Mouse (Mus musculus) cortical plate, adult 2 months (tissue): Measurements from ENCODE around the gene Fam47e. TPM values are rescaled to one million over a fixed set of nuclear protein-coding genes. Genes with fewer than 3 reads are reported as not detected.

ENCODE experiments used
- H3K27ac ChIP-seq: fragments of 200-500 bp; 2 replicates; pipeline ENCODE4 v1.5.1; 2012; ENCODE audit warnings: low read length, control low read depth, inconsistent platforms; ENCODE audit not compliant: insufficient read depth
- H3K4me1 ChIP-seq: fragments of 200-500 bp; 2 replicates; pipeline ENCODE4 v1.6.1; 2011; ENCODE audit warnings: low read length; ENCODE audit not compliant: control insufficient read depth, insufficient read depth
- H3K4me3 ChIP-seq: fragments of 200-500 bp; 2 replicates; pipeline ENCODE4 v1.5.1; 2011; ENCODE audit warnings: mild to moderate bottlenecking, low read length, control low read depth; ENCODE audit not compliant: insufficient read depth
- CTCF ChIP-seq: fragments of 200-500 bp; IDR thresholded peaks from 2 replicates; pipeline ENCODE4 v1.5.1; 2011; ENCODE audit warnings: mild to moderate bottlenecking, control low read depth, low read length; ENCODE audit not compliant: insufficient read depth; ENCODE audit errors: extremely low read depth
- POLR2A ChIP-seq: fragments of 200-500 bp; IDR thresholded peaks from 2 replicates; pipeline ENCODE4 v1.6.1; 2011; ENCODE audit warnings: mild to moderate bottlenecking, low read length, control low read depth; ENCODE audit not compliant: insufficient read depth; ENCODE audit errors: extremely low read depth
- polyA plus RNA-seq: library from polyadenylated mRNA; depleted of rRNA; stranded (reverse); fragments of >200 nt; gene quantifications from 2 replicates; pipeline ENCODE4 v1.2.3, GENCODE M21; 2012

Fam47e gene
- polyA plus RNA-seq, 1 experiment = 0.84 TPM

DNA sequence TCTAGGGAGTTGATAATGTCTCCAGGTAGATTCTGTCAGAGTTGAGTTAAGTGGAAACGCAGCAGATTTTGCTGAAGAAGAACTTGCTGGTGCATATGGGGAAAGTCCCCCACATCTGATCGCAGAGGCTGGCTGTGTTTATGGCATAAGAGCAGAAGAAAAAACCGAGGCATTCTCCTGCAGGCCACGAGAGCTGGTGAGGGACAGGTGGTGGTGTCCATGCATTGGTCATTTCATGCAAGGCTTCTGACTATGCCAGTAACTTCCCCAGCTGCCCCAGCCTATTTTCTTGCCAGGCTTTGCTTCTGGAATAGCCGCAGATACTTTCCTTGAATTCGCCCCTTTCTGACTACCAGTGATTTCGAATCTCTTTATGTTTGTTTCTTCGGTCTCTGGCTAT lies 42.0 kb downstream of the Fam47e start:
- no peaks in the 10 kb centered on the region for H3K4me1 ChIP-seq
- no peak overlapping the region for H3K4me3 ChIP-seq
- no peak overlapping the region for H3K27ac ChIP-seq
- no peak for TF ChIP-seq POLR2A
- no peak for TF ChIP-seq CTCF

DNA sequence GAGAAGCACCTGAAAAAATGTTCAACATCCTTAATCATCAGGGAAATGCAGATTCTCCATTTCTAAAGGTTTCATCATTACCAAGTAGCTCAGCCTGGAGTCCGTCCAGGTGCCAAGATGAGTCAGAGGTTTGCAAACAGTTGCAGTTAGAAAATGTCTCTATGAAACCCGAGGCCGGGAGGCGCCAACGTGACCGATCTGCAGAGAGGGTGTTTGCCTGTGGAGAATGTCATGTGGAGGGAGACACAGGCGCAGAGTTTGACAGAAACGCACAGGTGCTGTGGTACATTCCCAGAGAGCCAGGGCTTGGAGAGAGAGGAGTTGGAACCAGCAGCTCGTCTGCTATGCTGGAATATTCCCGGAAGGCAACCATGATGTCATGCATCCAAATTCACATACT lies 44.2 kb downstream of the Fam47e start:
- H3K4me3 ChIP-seq = no peak overlapping the region
- H3K27ac ChIP-seq = no peak overlapping the region
- no peak for TF ChIP-seq CTCF
- TF ChIP-seq POLR2A = no peak
- H3K4me1 ChIP-seq = no peaks in the 10 kb centered on the region

DNA sequence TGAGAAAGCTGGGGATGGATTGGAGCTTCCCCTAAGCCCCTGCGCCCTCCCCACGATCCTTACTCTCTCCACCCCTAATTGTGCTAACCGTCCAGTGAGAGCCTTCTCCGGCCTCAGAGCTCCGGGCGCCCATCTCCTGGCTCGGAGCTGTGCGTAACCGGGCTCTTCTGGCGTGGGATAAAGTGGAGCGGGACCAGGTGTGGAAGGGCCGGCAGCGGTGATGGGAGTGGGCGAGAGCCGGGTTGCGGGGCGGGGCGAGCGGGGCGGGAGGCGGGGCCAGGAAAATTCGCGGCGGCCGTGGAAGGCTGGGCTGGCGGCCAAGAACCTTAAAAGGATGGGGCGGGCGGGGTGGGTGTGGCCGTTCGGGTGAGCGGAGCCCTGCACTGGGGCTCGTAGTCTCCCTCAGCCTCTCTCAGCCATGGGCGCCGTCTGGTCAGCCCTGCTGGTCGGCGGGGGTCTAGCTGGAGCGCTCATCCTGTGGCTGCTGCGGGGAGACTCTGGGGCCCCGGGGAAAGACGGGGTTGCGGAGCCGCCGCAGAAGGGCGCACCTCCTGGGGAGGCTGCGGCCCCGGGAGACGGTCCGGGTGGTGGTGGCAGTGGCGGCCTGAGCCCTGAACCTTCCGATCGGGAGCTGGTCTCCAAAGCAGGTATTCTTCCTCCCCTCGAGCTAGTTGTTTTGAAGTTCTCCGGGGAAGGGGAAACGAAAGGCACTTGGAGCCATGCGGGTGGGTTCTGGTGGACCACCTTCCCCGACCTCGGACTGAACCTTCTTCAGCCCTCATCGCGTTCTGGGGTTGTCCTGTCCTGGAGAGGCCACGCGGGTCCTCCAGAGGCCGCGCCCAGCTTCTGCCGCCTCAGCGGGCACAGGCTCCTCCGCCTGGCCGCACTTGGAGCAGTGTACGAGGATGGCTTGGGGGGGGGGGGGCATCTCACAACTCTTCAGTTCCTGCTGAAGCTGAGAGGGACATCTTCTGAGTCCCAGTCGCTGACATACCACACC lies 48.1 kb downstream of the Fam47e start, which contains the start of gene Stbd1:
Gene Stbd1 (plus strand): TSS at position 351 of the 1,000 bp plus-strand sequence.
- Histone ChIP-seq H3K4me1 (no peaks in the 10 kb centered on the region), H3K4me3 (peak within 1 kb of the TSS; percentile 24), H3K27ac (no peak within 1 kb of the TSS)
- no peak for TF ChIP-seq POLR2A
- TF ChIP-seq CTCF = no peak

DNA sequence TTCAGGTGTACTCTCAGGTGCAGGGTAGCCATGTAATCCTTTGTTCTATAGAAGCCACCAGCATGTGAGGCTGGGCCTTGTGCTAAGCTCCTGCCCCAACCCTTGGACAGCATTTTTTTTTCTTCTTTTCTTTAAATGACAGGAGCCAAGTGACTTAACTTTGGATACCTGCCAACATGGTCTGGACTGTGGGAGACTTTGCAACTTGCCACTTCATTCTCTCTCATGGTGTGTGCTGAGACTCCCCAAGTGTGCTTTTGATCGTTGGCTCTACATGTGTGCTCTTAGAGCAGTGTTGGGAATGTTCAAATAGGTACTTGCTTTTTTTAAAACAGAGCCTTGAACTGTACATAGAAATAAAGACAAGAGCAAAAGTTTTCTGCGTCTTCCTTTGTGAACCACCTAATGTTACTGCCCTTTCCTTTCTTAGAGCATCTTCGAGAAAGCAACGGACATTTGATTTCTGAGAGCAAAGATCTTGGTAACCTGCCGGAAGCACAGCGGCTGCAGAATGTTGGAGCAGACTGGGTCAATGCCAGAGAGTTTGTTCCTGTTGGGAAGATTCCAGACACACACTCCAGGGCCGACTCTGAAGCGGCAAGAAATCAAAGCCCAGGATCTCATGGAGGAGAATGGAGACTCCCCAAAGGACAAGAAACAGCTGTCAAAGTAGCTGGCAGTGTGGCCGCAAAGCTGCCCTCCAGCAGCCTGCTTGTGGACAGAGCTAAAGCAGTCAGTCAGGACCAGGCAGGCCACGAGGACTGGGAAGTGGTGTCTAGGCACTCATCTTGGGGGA lies 49.8 kb downstream of the Fam47e start:
- no peak overlapping the region for H3K4me3 ChIP-seq
- no peak for TF ChIP-seq CTCF
- no peak overlapping the region for H3K27ac ChIP-seq
- no peaks in the 10 kb centered on the region for H3K4me1 ChIP-seq

DNA sequence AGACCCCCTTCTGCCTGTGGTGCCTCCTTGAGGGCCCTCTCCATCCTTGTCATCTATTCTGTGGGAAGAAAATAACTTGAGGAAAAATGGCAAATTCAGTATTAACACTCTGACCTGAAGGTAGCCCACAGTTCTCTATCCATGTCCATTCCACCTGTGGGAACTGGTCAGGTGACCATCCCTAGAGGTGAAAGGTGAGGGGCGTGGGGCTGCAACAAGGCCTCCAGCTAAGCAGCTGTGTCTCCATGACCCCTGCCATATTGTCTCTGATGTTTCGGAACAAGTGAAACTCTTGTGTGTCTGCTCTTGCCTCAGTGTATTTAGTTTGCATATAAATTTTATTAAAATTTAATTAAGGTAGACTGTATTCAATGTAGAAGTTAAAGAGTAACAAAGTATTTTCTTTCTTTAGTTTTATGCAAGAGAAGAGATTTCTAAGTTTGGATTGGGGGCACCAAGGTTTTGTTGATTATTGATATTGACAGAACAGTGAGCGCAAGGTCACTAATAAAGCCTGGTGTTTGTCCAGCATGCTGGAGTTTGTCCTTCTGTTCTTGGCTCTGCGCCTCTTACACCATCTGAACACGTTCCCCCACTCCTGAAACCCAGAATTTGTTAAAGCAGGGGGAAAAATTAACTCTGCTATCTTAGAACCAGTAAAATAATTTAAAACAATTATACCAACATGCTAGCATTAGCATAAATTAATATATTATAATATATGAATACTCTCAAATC lies 52.8 kb downstream of the Fam47e start:
- no peak overlapping the region for H3K27ac ChIP-seq
- H3K4me1 ChIP-seq = no peaks in the 10 kb centered on the region
- TF ChIP-seq POLR2A = no peak
- no peak for TF ChIP-seq CTCF
- H3K4me3 ChIP-seq = no peak overlapping the region

DNA sequence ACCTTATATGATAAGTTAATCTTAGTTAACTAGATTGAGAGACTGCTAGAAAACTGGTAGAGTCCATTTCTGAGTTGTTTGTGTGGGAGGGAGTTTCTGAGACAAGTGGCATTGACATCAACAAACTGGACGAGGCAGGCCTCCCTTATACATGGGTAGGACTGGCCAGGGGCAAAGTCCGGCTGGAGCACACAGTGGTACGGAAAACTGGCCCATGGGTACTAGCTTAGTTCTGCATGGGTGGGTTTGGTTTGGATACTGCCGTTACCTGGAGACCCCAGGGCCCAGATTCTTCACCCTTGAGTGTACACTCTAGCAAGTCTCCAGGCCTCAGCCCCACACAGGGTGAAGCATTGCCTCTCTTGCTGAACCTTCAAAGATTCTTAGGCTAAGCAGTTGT lies 57.9 kb downstream of the Fam47e start:
- H3K4me3 ChIP-seq = no peak overlapping the region
- H3K27ac ChIP-seq = no peak overlapping the region
- no peak for TF ChIP-seq POLR2A
- TF ChIP-seq CTCF = no peak
- no peaks in the 10 kb centered on the region for H3K4me1 ChIP-seq

DNA sequence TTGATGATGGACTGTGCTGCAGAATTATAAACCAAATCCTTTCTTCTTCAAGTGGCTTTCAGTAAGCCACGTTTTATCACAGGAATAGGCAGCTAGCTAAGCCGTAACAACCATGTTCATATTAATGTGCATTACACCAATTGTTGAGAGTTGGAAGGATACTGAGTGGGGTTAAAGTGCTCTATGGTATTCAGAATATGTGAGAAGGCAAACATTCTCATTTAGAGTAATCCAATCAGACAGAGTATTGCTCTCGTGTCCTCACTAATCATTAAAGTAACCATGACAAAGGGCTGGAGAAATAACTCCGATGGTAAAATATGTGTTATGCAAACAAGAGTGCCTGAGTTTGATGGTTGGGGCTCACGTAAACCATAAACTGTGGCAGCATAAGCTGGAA lies 67.0 kb downstream of the Fam47e start:
- no peak for TF ChIP-seq CTCF
- no peak for TF ChIP-seq POLR2A

DNA sequence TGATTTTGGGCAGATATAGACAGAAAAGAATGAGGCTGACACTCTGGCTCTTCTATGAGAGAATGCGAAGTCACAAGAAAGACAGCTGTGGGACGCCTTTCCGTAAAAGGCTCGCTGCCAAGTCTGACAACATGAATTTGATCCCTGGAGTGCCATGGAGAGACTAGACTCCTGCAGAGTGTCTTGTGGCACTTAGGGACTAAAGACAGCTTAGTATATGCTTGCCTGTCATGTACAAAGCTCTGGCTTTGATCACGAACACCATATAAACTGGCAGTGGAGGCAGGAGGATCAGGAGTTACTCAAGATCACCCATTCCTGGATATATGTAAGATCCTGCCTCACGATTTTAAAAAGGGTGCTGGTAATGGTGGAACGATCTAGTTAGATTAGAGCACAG lies 73.0 kb downstream of the Fam47e start:
- no peak overlapping the region for H3K4me3 ChIP-seq
- no peaks in the 10 kb centered on the region for H3K4me1 ChIP-seq
- no peak for TF ChIP-seq CTCF
- no peak for TF ChIP-seq POLR2A
- no peak overlapping the region for H3K27ac ChIP-seq

More for the DNA sequence above, 67.0 kb downstream of the Fam47e start:
- no peaks in the 10 kb centered on the region for H3K4me1 ChIP-seq
- no peak overlapping the region for H3K4me3 ChIP-seq
- H3K27ac ChIP-seq = no peak overlapping the region

DNA sequence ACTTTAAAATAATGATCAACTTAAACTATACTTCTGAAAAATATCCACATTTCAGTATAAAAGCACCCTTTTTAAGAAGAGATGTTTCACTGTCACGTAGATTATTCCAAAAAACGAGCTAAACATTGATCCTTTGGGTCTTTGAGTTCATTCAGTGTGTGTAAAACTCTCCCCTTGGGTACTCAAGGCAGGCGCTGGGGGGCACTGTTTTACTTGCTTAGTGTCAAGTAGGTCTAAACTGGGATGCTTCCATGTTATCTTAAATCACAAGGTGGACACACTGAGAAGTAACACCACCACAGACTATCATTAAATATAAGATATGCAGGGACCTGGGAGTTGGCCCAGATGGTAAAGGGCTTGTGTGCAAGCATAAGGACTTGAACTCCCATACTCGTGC lies 78.7 kb downstream of the Fam47e start:
- TF ChIP-seq CTCF (no peak), POLR2A (no peak)
- no peak overlapping the region for H3K27ac ChIP-seq
- H3K4me3 ChIP-seq = no peak overlapping the region
- H3K4me1 ChIP-seq = no peaks in the 10 kb centered on the region
